Mouse (Mus musculus) ES-Bruce4 (cell line): ENCODE measurements around the gene Ap4s1.

Experiments
- CTCF ChIP-seq: IDR thresholded peaks from one replicate; pipeline ENCODE4 v1.8.1; 2011; ENCODE audit warnings: low read depth, low read length
- EP300 ChIP-seq: IDR thresholded peaks from 2 replicates; pipeline ENCODE4 v1.6.1; 2011; ENCODE audit warnings: low read depth, low read length; ENCODE audit not compliant: insufficient read depth
- POLR2A ChIP-seq: IDR thresholded peaks from one replicate; pipeline ENCODE4 v1.8.1; 2011; ENCODE audit warnings: low read length; ENCODE audit not compliant: insufficient read depth

DNA sequence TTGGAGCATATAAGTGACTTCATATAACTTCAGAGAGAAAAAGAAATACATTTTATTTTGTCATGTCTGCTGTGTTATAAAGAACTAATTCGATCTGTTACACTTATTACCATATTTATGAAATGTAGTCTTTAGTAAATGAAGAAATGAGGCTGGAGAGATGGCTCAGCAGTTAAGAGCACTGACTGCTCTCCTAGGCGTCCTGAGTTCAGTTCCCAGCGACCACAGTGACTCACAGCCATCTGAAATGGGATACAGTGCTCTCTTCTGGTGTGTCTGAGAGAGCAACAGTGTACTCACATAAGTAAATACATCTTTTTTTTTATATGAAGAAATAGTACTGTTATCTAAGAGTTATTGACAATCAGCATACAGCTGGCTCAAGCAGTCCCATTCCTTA is 2.6 kb downstream of the Ap4s1 start:
- TF ChIP-seq EP300 (no peak), CTCF (no peak), POLR2A (no peak)
